Mouse (Mus musculus) Patski (cell line): Measurements from ENCODE around the gene Glce. TPM values are rescaled to one million over a fixed set of nuclear protein-coding genes. Genes with fewer than 3 reads are reported as not detected.
A peak's percentile ranks its signal among the peaks of the same experiment; 100 is the strongest.

Source experiments
- ATAC-seq: fragments of 100-300 bp; one replicate; pipeline ENCODE4 v1.8.0; 2021
- CTCF ChIA-PET: fragments of 350-600 bp; sonication (Branson Sonifier 250); formaldehyde crosslinking; loops from one replicate; lab custom pipeline; 2022; ENCODE audit warnings: inconsistent platforms; lab: Charles Lee
- POLR2A ChIA-PET: fragments of 350-600 bp; sonication (Branson Sonifier 250); formaldehyde crosslinking; loops from one replicate; lab custom pipeline; 2022; ENCODE audit warnings: antibody characterized with exemption, inconsistent platforms; lab: Charles Lee
- DNase-seq: peaks from one replicate; pipeline ENCODE4 v3.0.0-alpha.2; 2011; ENCODE audit warnings: low read depth, low spot score
- H3K27me3 ChIP-seq: fragments of 371-371 bp; one replicate; pipeline ENCODE4 v1.5.1; 2021
- CTCF ChIP-seq: fragments of 100-300 bp; IDR thresholded peaks from one replicate; pipeline ENCODE4 v1.5.1; 2021
- in situ Hi-C: fragments of 300-500 bp; cut with MboI; formaldehyde crosslinking; loops from 3 replicates; pipeline ENCODE4 v1.11.1; 2018; ENCODE audit warnings: low pct_unique_long_range_greater_than_20kb, mixed read lengths
- polyA plus RNA-seq: library from polyadenylated mRNA; unstranded; gene quantifications from one replicate; pipeline ENCODE4 v1.2.3, GENCODE M21; 2021

Gene Glce
- 34.9 TPM for polyA plus RNA-seq

DNA sequence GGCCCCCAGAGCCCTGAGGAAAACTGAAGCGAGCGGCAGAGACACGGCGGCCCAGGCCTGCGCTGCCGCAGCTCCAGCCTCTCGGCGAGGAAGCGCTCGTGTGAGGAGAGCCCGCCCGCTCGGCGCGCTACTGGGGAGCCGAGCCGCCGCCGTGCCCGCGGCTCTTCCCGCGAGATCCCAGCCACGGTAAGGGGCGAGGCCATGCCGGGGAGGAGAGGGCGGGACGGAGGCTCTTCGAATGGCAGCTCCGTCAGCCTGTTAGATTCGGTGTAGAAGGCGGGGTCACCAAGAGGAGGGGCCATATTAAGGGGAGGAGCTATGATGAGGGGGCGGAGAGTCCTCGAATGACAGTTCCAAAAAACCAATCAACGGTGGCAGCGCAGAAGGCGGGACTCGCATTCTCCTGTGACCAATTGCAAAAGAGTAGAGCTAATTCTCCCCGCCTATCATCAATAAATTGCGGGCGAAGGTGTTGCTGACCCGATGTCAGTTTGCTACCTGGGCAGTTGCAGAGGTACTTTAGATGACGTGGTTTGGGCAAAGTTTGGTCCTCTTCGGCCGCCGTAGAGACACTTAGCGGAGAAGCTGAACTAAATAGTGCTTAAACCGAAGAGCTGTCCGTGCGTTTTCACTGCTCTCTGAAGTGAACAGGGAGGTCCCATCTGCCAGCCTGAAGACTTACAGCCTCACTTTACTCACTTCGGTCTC is at the start of gene Glce:
TSS of gene Glce (minus strand) at position 148 of the 708 bp plus-strand sequence.
- in situ Hi-C loops = loop anchor here (10.0 kb wide), 1 partner anchor 158 kb away; no protein-coding TSS in a partner anchor
- ChIA-PET POLR2A (interaction anchor here (0.6 to 1.6 kb wide), 3 partner anchors 81 to 702 kb away, joined by 3 read pairs; no protein-coding TSS in a partner anchor), CTCF (interaction anchor here (0.7 to 1.4 kb wide), 4 partner anchors 16 to 82 kb away, joined by 3 to 4 read pairs (median 4); no protein-coding TSS in a partner anchor)
- H3K27me3 ChIP-seq = no peaks in the 10 kb centered on the region
- DNase-seq = peak; percentile 93
- TF ChIP-seq CTCF = no peak
- ATAC-seq = peak; percentile 94

DNA sequence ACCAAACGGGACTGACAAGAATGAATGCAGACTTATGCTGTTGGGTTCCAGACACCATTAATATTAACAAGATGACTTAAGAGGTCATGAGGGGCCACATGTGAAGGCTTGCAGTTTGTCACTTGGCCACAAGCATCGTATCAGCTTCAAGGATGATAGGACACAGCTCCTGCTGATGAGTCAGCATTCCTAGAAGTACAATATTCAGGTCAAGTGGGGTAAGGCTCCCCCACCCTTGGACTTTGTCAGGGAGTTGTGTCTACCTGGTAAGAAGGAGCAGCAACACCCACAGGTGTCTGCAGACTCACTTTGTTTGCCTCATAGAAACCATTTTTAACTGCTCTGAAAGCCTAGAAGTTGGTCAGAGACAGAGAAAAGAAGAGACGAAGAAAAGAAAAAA is 49.8 kb upstream of the Glce start:
- DNase-seq (no peak), ATAC-seq (no peak)
- in situ Hi-C loops = no loop called here
- ChIA-PET CTCF (no interaction called here), POLR2A (no interaction called here)
- no peak for TF ChIP-seq CTCF
- no peaks in the 10 kb centered on the region for H3K27me3 ChIP-seq

GRCm38 (mm10) chr9:62170921-62171320 is 48.5 kb upstream of the Glce start:
- ATAC-seq = no peak
- H3K27me3 ChIP-seq = no peaks in the 10 kb centered on the region
- POLR2A ChIA-PET = no interaction called here
- no peak for DNase-seq
- in situ Hi-C loops = no loop called here
- CTCF ChIA-PET = no interaction called here
- TF ChIP-seq CTCF = no peak

DNA sequence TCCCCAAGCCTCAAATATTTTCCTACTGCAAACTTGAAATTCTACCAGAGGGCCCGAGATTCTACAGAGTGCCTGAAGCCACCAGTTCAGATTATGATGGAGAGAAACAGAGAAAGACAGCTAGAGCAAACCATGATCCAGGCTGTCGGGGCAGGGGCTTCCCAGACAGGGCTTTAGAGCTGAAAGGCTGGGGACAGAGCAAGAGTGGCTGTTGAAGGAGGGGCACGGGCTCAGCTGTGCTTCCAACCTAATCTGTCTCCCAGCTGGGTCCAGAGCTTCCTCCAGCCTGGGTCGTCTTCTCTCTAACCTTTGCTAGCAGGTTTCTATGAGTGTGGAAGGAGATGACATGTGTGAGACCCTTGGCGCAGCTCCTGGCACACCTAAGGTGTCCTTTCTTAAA is 44.2 kb upstream of the Glce start:
- in situ Hi-C loops = no loop called here
- H3K27me3 ChIP-seq = no peaks in the 10 kb centered on the region
- ChIA-PET POLR2A (no interaction called here), CTCF (interaction anchor here (0.8 kb wide), 1 partner anchor 201 kb away, joined by 3 read pairs; no protein-coding TSS in a partner anchor)
- ATAC-seq (no peak), DNase-seq (no peak)
- TF ChIP-seq CTCF = no peak

DNA sequence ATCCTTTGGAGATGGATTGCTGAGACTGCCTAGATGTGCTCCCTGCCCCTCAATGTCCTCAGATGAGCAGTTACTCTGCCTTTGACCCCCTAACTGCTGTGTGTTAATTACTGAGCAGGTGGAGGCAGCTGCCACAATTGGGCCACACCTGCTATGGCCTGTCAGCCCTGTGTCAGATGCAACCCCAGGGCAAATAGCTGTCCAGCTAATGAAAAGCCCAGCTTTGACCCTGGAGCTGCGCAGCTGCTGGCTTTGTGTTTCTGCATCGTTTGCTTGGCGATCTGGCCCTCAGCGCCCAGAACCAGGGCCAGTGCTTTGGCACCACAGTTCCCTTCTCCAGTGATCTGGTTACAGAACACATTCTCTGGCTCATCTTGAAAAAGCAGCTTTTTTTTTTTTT is 43.7 kb upstream of the Glce start:
- in situ Hi-C loops = no loop called here
- no peak for DNase-seq
- ChIA-PET POLR2A (no interaction called here), CTCF (interaction anchor here (0.8 kb wide), 1 partner anchor 201 kb away, joined by 3 read pairs; no protein-coding TSS in a partner anchor)
- ATAC-seq = no peak
- no peak for TF ChIP-seq CTCF
- H3K27me3 ChIP-seq = no peaks in the 10 kb centered on the region

GRCm38 (mm10) chr9:62162889-62163291 is 40.4 kb upstream of the Glce start:
- TF ChIP-seq CTCF = no peak
- DNase-seq = no peak
- no peak for ATAC-seq

GRCm38 (mm10) chr9:62160788-62161187 is 38.3 kb upstream of the Glce start:
- CTCF ChIA-PET = no interaction called here
- DNase-seq (no peak), ATAC-seq (no peak)
- no peak for TF ChIP-seq CTCF
- in situ Hi-C loops = no loop called here
- H3K27me3 ChIP-seq = peaks cover 2% of the 10 kb centered on the region
- POLR2A ChIA-PET = interaction anchor here (0.5 kb wide), 1 partner anchor 1146 kb away, joined by 9 read pairs; no protein-coding TSS in a partner anchor

More at GRCm38 (mm10) chr9:62162889-62163291, 40.4 kb upstream of the Glce start:
- in situ Hi-C loops = no loop called here
- ChIA-PET CTCF (no interaction called here), POLR2A (no interaction called here)
- H3K27me3 ChIP-seq = no peaks in the 10 kb centered on the region

DNA sequence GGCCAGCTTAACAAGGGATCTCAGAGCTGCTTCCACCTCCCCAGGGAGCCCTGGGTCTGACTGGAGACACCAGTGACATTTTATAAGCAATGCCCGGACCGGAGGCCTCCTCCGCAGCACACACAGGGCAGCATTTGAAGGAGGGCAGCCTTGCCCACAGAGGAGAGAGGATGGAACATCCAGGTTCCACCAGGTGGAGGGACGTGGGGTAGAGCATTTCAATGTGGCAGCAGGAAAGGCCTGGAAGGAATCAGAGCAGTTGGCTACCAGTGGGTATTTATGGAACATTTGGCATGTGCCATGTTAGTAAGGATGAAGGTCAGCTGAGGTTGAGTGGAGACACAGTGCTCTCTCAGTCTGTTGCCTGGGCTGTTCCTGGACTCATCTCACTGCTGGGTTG is 36.3 kb upstream of the Glce start:
- ChIA-PET POLR2A (interaction anchor here (0.6 kb wide), 1 partner anchor 774 kb away, joined by 4 read pairs; no protein-coding TSS in a partner anchor), CTCF (interaction anchor here (1.6 kb wide), 1 partner anchor 10 kb away, joined by 3 read pairs; no protein-coding TSS in a partner anchor)
- peaks cover 5% of the 10 kb centered on the region for H3K27me3 ChIP-seq
- TF ChIP-seq CTCF = no peak
- ATAC-seq (no peak), DNase-seq (no peak)
- in situ Hi-C loops = no loop called here

DNA sequence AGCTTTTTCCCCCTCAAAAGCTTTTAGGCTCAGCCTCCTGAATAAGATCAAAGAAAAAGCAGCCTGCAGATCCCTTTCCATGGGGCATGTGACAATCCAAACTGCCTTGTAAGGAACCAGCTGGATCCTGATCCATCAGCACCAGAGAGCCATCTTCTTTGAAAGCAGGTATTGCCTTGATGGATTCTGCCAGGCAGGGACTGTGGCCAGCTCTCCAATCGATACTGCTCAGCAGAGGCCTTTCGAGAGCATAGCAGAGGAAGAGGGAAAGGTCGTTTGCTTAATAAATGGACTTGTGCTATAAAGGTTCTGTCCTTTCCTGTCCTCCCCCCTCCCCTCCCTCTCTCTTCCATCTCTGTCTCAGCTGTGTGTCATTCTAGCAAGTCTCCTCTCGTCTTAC is 33.4 kb upstream of the Glce start:
- in situ Hi-C loops = no loop called here
- DNase-seq (no peak), ATAC-seq (no peak)
- ChIA-PET POLR2A (no interaction called here), CTCF (interaction anchor here (1.2 kb wide), 1 partner anchor 9 kb away, joined by 3 read pairs; no protein-coding TSS in a partner anchor)
- H3K27me3 ChIP-seq = peaks cover 5% of the 10 kb centered on the region
- TF ChIP-seq CTCF = no peak

GRCm38 (mm10) chr9:62155400-62155799 is 32.9 kb upstream of the Glce start:
- TF ChIP-seq CTCF = no peak
- POLR2A ChIA-PET = no interaction called here
- no peak for DNase-seq
- peaks cover 5% of the 10 kb centered on the region for H3K27me3 ChIP-seq
- ATAC-seq = no peak
- in situ Hi-C loops = no loop called here
- CTCF ChIA-PET = interaction anchor here (1.2 kb wide), 1 partner anchor 9 kb away, joined by 3 read pairs; no protein-coding TSS in a partner anchor

- H3K27me3 ChIP-seq = peaks cover 5% of the 10 kb centered on the region
- TF ChIP-seq CTCF = no peak
- CTCF ChIA-PET = interaction anchor here (1.2 kb wide), 1 partner anchor 9 kb away, joined by 3 read pairs; no protein-coding TSS in a partner anchor
- DNase-seq (no peak), ATAC-seq (no peak)
- in situ Hi-C loops = no loop called here
- POLR2A ChIA-PET = no interaction called here
Measured at GRCm38 (mm10) chr9:62154956-62155355, 32.5 kb upstream of the Glce start.
